Mouse (Mus musculus) heart, adult 2 months (tissue): ENCODE results near the gene Ush1g.

Experiments used
- CTCF ChIP-seq: fragments of 200-600 bp; IDR thresholded peaks from 2 replicates; pipeline ENCODE4 v1.8.1; 2022; ENCODE audit warnings: antibody characterized with exemption, mild to moderate bottlenecking, moderate library complexity
- EP300 ChIP-seq: fragments of 200-500 bp; IDR thresholded peaks from 2 replicates; pipeline ENCODE4 v1.6.1; 2011; ENCODE audit warnings: low read depth, low read length, control low read depth; ENCODE audit not compliant: insufficient read depth

DNA sequence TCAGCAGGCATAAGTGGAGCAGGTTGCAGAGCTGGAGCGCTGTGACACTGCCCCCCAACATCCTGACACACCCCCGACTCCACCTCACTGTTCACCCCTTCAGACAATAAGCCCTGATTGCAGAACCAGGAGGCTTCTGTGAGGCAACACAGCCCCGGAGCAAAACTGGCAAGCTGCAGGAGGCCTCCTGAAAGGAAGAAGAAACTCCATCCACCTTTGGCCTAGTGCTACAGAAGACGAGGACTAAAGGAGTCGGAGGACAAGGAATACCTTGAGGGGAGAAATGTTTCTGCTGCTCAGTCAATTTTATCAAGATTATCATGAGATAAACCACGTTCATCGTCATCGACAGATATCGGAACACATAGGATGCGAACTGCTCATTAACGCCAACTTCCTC is 25.9 kb downstream of the Ush1g start:
- TF ChIP-seq EP300 (no peak), CTCF (no peak)
